Mouse (Mus musculus): Measurements from ENCODE around the gene Btg1-ps1. TPM values are rescaled to one million over a fixed set of nuclear protein-coding genes. Genes with fewer than 3 reads are reported as not detected.

The Btg1-ps1 gene
- polyA plus RNA-seq, 2 experiments: not detected

- Histone ChIP-seq H3K9ac (ENCODE audit: low read depth, low read length, severe bottlenecking) (no peak overlapping the region), H3K36me3 (ENCODE audit: control insufficient read depth, insufficient read depth, low read length) (no peaks in the 10 kb centered on the region), H3K27me3 (ENCODE audit: control insufficient read depth, insufficient read depth, low read length) (no peaks in the 10 kb centered on the region), H3K4me1 (ENCODE audit: control insufficient read depth, insufficient read depth, low read length) (no peaks in the 10 kb centered on the region), H3K4me3 (replicated peaks; ENCODE audit: low read length) (no peak overlapping the region), H3K4me2 (replicated peaks; ENCODE audit: low read depth, low read length, severe bottlenecking) (no peak overlapping the region), H3K9me3 (ENCODE audit: control insufficient read depth, low read length) (no peaks in the 10 kb centered on the region), H3K27ac (replicated peaks; ENCODE audit: low read depth, low read length) (no peak overlapping the region)
- DNase-seq (ENCODE audit: low spot score): no peak
- WGBS: 72% methylated on average over 2 of the region's 2 CpGs
- no peak for TF ChIP-seq POLR2A (IDR thresholded peaks at IDR 0.05; ENCODE audit: borderline replicate concordance, extremely low read depth, insufficient read depth, insufficient read length)
- no peak for ATAC-seq (ENCODE audit: low FRiP score, low read depth)
These were observed 9.9 kb downstream of the Btg1-ps1 start for GRCm38 (mm10) chrX:38008756-38009155.

Other genes starting within 250 kb of the Btg1-ps1 start
- gene Rhox5, start 214.0 kb downstream of the Btg1-ps1 start, polyA plus RNA-seq (2012; rRNA removed): 1.0 and 1.5 TPM in 2 replicates
- gene Rhox5, start 214.0 kb downstream of the Btg1-ps1 start, polyA plus RNA-seq (2014; fragmentation: Nextera tagmentation; extraction: Ambion mirVana): 1.2 TPM in 1 of 2 replicates, not detected in the other
- 0.40 and 0.65 TPM in 2 replicates for gene Rhox6, start 191.9 kb downstream of the Btg1-ps1 start, polyA plus RNA-seq (2012; rRNA removed)
- 0.74 and 0.80 TPM in 2 replicates for gene Rhox6, start 191.9 kb downstream of the Btg1-ps1 start, polyA plus RNA-seq (2014; fragmentation: Nextera tagmentation; extraction: Ambion mirVana)
- gene Rhox7a, start 187.1 kb downstream of the Btg1-ps1 start, polyA plus RNA-seq (2012; rRNA removed): not detected in 2 replicates
- not detected in 2 replicates for gene Rhox7a, start 187.1 kb downstream of the Btg1-ps1 start, polyA plus RNA-seq (2014; fragmentation: Nextera tagmentation; extraction: Ambion mirVana)
- gene Rhox8, start 139.9 kb downstream of the Btg1-ps1 start, polyA plus RNA-seq (2012; rRNA removed): not detected in 2 replicates
- not detected in 2 replicates for gene Rhox8, start 139.9 kb downstream of the Btg1-ps1 start, polyA plus RNA-seq (2014; fragmentation: Nextera tagmentation; extraction: Ambion mirVana)
- not detected in 2 replicates for gene Rhox7b, start 121.6 kb downstream of the Btg1-ps1 start, polyA plus RNA-seq (2012; rRNA removed)
- gene Rhox7b, start 121.6 kb downstream of the Btg1-ps1 start, polyA plus RNA-seq (2014; fragmentation: Nextera tagmentation; extraction: Ambion mirVana): not detected in 2 replicates
- 0.32 and 0.35 TPM in 2 replicates for gene Rhox9, start 117.0 kb downstream of the Btg1-ps1 start, polyA plus RNA-seq (2012; rRNA removed)
- gene Rhox9, start 117.0 kb downstream of the Btg1-ps1 start, polyA plus RNA-seq (2014; fragmentation: Nextera tagmentation; extraction: Ambion mirVana): not detected in 2 replicates
- gene Btg1-ps2, start 24.3 kb upstream of the Btg1-ps1 start, polyA plus RNA-seq (2012; rRNA removed): not detected in 2 replicates
- gene Btg1-ps2, start 24.3 kb upstream of the Btg1-ps1 start, polyA plus RNA-seq (2014; fragmentation: Nextera tagmentation; extraction: Ambion mirVana): not detected in 2 replicates
- gene Rhox10, start 47.7 kb upstream of the Btg1-ps1 start, polyA plus RNA-seq (2012; rRNA removed): not detected in 2 replicates
- not detected in 2 replicates for gene Rhox10, start 47.7 kb upstream of the Btg1-ps1 start, polyA plus RNA-seq (2014; fragmentation: Nextera tagmentation; extraction: Ambion mirVana)
- gene Rhox11, start 66.3 kb upstream of the Btg1-ps1 start, polyA plus RNA-seq (2012; rRNA removed): not detected in 2 replicates
- not detected in 2 replicates for gene Rhox11, start 66.3 kb upstream of the Btg1-ps1 start, polyA plus RNA-seq (2014; fragmentation: Nextera tagmentation; extraction: Ambion mirVana)
- not detected in 2 replicates for gene Rhox12, start 92.1 kb upstream of the Btg1-ps1 start, polyA plus RNA-seq (2012; rRNA removed)
- gene Rhox12, start 92.1 kb upstream of the Btg1-ps1 start, polyA plus RNA-seq (2014; fragmentation: Nextera tagmentation; extraction: Ambion mirVana): not detected in 2 replicates
- not detected in 2 replicates for gene Rhox13, start 102.4 kb upstream of the Btg1-ps1 start, polyA plus RNA-seq (2012; rRNA removed)
- not detected in 2 replicates for gene Rhox13, start 102.4 kb upstream of the Btg1-ps1 start, polyA plus RNA-seq (2014; fragmentation: Nextera tagmentation; extraction: Ambion mirVana)
- 8.2 and 8.7 TPM in 2 replicates for gene Zbtb33, start 171.0 kb upstream of the Btg1-ps1 start, polyA plus RNA-seq (2012; rRNA removed)
- 4.8 and 5.7 TPM in 2 replicates for gene Zbtb33, start 171.0 kb upstream of the Btg1-ps1 start, polyA plus RNA-seq (2014; fragmentation: Nextera tagmentation; extraction: Ambion mirVana)
- gene Tmem255a, start 233.6 kb upstream of the Btg1-ps1 start, polyA plus RNA-seq (2012; rRNA removed): 26.0 and 31.8 TPM in 2 replicates
- gene Tmem255a, start 233.6 kb upstream of the Btg1-ps1 start, polyA plus RNA-seq (2014; fragmentation: Nextera tagmentation; extraction: Ambion mirVana): 37.7 and 39.4 TPM in 2 replicates

Data from limb, embryonic 14.5 days (tissue).